Mouse (Mus musculus) embryo, embryonic 9.5 days (tissue): ENCODE data around the gene Usp1.
"Not testable (repeated sequence)": the region's sequence is repeated elsewhere in the genome, so short reads cannot be mapped to it uniquely, and the experiment has no call there.

Source experiments
- DNase-seq: peaks from one replicate; pipeline ENCODE4 v3.0.0-alpha.2; 2017; ENCODE audit errors: extremely low spot score

Gene Usp1

DNA sequence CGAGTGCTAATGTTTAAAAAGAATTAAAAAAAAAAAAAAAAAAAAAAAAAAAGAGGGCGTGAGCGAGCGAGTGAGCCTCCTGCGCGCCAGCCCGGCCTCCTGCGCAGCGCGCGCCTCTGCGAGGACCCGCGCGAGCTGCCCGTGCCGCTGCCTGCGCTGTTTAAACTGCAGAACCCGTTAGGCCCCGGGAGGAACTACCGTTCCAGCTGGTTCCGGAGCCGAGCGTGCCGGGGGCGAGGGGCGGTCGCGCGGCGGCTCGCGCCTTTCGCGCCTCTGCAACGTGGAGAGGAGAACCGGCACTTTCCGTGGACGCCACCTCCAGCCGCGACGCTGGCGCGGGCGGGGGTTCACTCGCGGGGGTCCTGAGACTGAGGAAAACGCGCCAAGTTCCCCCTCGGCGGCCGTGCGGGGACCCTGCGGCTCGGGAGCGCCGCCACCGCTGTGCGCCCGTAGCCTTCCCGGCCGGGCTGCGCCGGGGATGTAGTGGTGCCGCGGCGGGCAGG lies at the start of gene Usp1:
Gene Usp1 (plus strand): TSS at position 243 of the 503 bp plus-strand sequence.
- DNase-seq = peak; percentile 84

DNA sequence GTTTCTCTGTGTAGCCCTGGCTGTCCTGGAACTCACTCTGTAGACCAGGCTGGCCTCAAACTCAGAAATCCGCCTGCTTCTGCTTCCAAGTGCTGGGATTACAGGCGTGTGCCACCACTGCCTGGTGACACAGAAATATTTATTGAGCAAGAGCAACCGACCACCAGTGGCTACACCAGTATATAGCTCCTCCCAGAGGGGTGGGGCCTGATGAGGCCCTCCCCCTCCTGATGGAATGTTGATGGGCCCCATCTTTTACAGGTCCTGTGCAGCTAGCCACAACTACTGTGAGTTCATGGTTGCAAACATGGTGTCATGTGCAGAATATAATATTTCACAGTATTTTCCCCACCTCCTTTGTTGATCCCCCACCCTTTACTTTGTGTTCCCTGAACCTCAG lies 40.9 kb upstream of the Usp1 start:
- DNase-seq = no peak

DNA sequence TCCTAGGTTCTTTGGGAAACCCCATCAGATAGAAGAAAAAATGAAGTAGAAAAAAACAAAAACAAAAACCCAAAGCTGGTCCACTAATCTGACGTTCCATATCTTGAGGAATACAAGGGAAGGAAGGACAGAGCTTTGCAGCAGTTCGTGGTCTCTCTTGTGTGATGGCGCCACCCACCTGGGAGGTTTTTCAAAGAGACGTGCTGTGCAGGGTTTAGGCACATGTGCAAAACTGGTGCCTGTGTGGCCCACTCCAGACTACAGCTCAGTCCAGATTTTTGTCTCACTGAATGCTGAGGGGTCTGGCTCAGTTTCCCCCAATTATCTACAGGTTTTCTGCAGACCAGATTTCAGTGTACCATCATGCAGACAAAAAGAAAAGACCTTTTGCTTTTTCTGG lies 37.2 kb upstream of the Usp1 start:
- no peak for DNase-seq

DNA sequence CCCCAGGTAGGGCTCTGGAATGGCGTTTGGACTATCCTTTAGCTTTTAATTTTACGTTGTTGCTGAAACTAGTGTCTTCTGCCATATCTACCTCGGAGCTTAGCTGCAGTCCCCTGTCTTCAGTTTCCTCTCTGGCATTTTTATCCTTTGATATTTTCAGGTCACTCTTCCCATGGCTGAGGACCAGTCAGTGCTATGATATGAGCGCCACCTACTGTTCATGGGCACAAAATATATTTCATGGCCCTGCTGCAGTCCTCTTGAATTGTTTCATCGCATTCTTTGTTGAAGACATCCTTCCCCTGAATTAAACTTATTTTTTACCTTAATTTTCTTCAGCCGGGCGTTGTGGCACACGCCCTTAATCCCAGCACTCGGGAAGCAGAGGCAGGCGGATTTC lies 36.5 kb upstream of the Usp1 start:
- DNase-seq = peak; percentile 69

GRCm38 (mm10) chr4:98910246-98910645 lies 13.4 kb upstream of the Usp1 start:
- no peak for DNase-seq

DNA sequence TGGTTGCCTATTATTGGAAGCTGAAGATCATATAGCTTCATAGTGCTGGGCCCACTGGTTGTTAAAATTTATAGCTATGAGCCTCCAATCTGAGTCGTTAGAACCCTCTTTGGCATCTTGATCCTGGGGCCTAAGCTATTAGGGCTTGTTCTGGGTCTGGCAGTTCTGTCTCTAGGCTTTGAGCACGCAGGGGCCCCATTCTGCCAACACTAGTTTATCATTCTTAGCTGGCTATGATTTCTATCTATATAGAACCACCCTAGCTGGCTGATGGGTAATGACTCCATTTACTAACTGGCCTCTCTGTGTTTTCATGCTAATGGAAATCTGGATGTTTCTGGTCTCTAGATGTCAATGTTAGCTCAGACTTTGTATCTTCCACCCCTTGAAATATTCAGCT lies 5.9 kb upstream of the Usp1 start:
- no peak for DNase-seq

DNA sequence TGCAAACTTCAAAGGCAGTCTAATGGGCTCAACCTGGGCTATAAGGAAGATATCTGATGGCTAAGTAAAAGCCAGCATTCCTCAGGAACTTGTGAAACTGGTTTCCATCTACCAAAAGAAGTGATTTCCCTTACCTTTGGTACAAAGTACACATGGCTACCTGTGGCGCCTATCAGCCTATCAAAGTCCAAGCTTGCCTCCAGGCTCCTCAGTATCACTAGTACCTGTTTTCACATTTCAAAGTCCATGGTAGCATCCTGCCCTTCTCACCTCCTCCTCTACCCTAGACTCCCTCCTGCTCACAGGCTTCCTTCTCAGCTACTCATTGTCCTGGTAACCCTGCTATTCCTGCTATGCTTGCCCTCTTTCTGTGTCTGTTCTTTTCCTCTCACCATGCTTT lies 5.4 kb upstream of the Usp1 start:
- DNase-seq = no peak

- no peak for DNase-seq
Measured at GRCm38 (mm10) chr4:98920896-98921295, 2.7 kb upstream of the Usp1 start.

DNA sequence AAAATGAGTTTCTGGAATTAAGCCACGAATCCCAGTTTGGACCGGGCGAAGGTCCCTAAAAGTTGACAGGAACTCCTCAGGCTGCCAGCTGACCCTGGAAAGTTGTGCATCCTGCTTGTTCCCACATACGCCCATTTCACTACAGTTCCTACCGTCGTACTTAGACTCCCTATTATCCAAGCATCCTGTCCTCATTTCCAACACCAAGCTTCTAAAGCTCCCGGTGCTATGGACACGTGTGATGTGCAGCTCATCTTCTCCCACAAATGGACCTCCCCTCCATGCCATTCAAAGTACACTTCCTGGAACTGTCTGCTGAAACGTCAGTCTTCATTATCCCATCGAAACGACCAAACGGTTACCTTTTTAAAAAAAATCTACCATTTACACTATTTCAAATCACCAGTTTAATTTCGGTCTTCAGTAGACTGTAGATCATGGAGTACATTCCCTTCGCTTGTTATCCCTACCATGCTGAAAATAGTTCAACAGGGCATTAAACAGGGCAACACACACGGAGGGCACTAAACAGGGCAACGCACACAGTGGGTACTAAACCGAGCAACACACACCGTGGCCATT lies 1.5 kb upstream of the Usp1 start:
- DNase-seq = peak; percentile 32

GRCm38 (mm10) chr4:98922643-98923567 lies 705 bp upstream of the Usp1 start:
- DNase-seq = peak; percentile 96

DNA sequence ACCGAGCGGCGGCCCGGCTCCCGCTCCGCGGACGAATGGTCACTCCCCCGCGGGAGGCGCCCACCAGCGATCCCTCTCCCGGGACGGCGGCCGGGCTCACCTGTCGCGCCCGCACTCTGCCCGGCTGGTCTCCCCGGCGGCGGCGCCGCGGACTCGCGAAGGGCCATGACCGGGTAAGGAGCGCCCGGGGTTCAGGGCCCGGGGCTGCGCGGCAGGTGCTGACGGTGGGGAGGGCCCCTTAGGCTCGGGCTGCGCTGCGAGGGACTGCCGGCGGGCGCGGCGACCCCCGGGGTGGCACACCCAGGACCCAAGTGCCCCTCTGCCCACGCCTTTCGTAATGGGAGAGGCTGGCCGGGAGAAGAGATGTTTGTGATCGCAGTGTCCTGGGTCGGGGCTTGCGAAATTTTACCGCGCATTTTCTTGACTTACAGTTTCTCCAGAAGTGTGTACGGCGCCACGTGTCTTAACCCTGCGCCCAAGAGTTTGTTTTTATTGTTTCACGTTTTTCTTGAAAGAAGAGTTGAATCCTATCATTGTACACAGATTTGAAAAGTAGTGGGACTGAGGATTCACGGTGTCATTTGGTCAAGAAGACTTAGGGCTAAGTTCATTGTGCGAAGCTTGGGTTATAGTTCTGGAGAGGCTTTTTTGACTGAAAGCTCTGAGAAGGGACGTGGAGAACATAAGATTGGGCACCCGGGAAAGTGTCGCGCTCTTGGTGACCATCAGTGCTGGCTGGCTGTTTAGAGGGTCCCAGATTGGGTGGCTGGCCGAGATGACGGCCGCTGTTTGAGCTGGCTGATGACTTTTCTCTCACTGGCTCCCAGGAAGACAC lies 678 bp downstream of the Usp1 start:
- DNase-seq = no peak

DNA sequence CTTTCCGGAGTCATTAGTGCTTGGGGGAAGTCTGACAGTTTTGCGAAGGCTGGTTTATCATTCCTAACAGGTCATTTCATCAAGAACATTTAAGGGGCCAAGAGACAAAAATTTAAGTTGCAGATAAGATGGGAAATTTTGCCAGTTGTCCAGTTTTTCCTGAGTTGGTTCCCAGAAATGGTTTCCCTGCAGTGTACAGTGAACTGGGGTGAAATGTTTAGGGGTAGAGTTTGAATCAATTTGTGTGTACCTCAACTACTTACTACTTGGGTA lies 1.2 kb downstream of the Usp1 start:
- DNase-seq = no peak

GRCm38 (mm10) chr4:98925250-98925781 lies 1.7 kb downstream of the Usp1 start:
- DNase-seq = no peak

DNA sequence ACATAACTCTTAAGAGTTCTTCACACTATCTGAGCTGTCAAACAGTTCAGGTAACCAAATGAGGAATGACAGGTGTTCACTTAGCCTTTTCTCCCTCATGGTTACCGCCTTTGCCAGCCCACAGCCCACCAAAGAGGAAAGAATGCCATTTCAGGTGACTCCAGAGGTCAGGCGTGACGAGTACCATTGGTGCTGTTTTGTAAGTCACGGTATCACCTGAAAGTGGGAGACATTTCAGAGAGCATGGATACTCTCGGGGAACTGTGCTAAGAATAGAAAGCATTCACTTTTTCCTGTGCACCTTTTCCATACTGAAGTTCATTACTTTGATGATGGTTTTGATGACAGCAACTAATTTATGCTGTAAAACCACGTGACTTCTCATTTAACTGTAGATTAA lies 12.4 kb downstream of the Usp1 start:
- no peak for DNase-seq

DNA sequence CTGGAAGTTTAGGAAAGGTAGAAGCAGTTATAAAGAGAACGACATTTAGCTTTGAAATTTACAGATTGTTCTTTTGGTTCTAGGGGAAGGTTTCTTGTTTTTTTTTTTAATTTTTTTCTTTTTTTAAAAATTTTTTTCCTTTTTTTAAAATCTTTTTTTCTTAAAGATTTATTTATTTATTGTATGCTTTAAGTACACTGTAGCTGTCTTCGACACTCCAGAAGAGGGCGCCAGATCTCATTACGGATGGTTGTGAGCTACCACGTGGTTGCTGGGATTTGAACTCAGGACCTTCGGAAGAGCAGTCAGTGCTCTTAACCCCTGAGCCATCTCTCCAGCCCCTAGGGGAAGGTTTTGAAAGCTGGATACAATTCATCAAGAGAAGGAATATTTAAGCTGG lies 14.6 kb downstream of the Usp1 start:
- DNase-seq = not testable (repeated sequence)

DNA sequence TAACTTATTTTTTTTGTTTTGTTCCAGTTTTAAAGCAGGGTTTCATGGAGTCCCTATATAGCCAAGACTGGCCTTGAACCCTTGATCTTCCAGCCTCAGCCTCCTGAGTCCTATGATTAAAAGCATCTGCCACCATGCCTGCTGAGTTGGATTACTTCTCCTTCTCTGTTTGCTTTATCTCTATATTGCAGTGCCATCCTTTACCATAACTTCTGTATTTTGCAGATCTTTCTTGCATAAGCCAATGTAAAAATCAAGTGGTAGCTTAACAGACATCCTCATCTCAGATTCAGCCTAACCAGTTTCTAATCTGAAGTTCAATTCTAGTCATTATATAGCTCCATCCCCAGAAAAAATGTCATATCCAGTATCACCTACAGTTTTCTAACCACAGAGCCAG lies 27.0 kb downstream of the Usp1 start:
- DNase-seq = no peak

- no peak for DNase-seq
Measured at GRCm38 (mm10) chr4:98955986-98956385, 32.4 kb downstream of the Usp1 start.

DNA sequence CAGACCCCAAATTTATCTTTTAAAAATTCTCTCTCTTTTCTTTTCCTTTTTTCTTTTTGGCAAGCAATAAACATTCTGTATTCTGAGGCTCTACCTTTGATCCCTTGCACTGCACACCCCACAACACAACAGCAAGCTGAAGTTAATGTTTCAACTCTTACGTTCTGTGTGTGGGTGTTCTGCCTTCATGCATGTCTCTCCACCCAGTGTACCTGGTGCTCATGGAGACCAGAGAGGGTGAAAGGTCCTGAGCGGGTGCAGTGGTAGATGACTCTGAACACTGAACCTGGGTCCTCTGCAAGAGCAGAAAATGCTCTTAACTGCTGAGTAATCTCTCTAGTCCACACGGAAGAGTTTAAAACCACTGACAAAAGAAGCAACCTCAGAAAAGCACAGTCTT lies 36.6 kb downstream of the Usp1 start:
- DNase-seq = no peak

- no peak for DNase-seq
Measured at GRCm38 (mm10) chr4:98969946-98970345, 46.3 kb downstream of the Usp1 start.

DNA sequence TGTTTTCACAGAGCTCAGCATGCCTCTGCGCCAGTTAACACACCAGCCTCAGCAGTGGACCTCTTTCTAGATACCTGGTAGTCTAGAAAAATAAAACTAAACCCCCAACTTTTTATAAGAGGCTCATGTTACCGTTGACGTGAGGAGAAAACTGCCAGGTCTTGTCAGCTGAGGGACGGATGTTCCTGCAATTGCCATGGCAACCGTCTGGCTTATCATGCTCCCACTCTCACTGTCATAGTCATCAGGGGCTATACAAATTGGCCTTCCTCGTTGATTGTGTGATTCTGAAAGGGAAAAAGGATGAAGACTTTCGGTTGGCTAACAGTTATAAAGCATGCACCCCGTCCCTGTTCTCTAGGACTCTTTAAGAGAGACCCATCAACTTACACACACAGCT lies 52.1 kb downstream of the Usp1 start:
- DNase-seq = no peak

- not testable (repeated sequence) for DNase-seq
Measured at GRCm38 (mm10) chr4:98978288-98978687, 54.7 kb downstream of the Usp1 start.

GRCm38 (mm10) chr4:98978693-98979092 lies 55.1 kb downstream of the Usp1 start:
- DNase-seq = no peak
